Mouse (Mus musculus): ENCODE data around the gene Tiam1. TPM values are rescaled to one million over a fixed set of nuclear protein-coding genes. Genes with fewer than 3 reads are reported as not detected.

Gene Tiam1
- polyA plus RNA-seq, 1 experiment from 2014 or later, result 51.8 TPM

GRCm38 (mm10) chr16:89944604-89945283 lies 198.8 kb downstream of the Tiam1 start:
- peak overlapping the region; percentile 24 for H3K4me2 ChIP-seq
- H3K9ac ChIP-seq, result no peak overlapping the region
- no peaks in the 10 kb centered on the region for H3K9me3 ChIP-seq
- H3K27me3 ChIP-seq, result peaks cover 3% of the 10 kb centered on the region; the same call in 1 of the 2 replicates
- ATAC-seq (ENCODE audit: insufficient number of reproducible peaks, low FRiP score, low TSS enrichment, low read depth), result no peak
- no peak overlapping the region for H3K27ac ChIP-seq
- H3K4me1 ChIP-seq, result peaks cover 31% of the 10 kb centered on the region
- H3K4me3 ChIP-seq, result no peak overlapping the region
- 14% methylated on average over 19 of the region's 19 CpGs for WGBS
- H3K36me3 ChIP-seq, result no peaks in the 10 kb centered on the region

- Histone ChIP-seq H3K9ac (no peak overlapping the region), H3K4me1 (peaks cover 31% of the 10 kb centered on the region), H3K27ac (no peak overlapping the region), H3K4me2 (no peak overlapping the region), H3K9me3 (no peaks in the 10 kb centered on the region), H3K36me3 (no peaks in the 10 kb centered on the region), H3K4me3 (no peak overlapping the region), H3K27me3 (peaks cover 3% of the 10 kb centered on the region; the same call in 1 of the 2 replicates)
- ATAC-seq (ENCODE audit: insufficient number of reproducible peaks, low FRiP score, low TSS enrichment, low read depth), result no peak
- 28% methylated on average over 6 of the region's 6 CpGs for WGBS
Observed at GRCm38 (mm10) chr16:89944050-89944449, 199.5 kb downstream of the Tiam1 start.

GRCm38 (mm10) chr16:89943267-89943971 lies 200.2 kb downstream of the Tiam1 start:
- H3K27ac ChIP-seq, result no peak overlapping the region
- no peak overlapping the region for H3K4me2 ChIP-seq
- peaks cover 31% of the 10 kb centered on the region for H3K4me1 ChIP-seq
- H3K36me3 ChIP-seq, result no peaks in the 10 kb centered on the region
- WGBS, result 52% methylated on average over 19 of the region's 19 CpGs
- H3K9me3 ChIP-seq, result no peaks in the 10 kb centered on the region
- H3K27me3 ChIP-seq, result peaks cover 3% of the 10 kb centered on the region; the same call in 1 of the 2 replicates
- no peak overlapping the region for H3K9ac ChIP-seq
- ATAC-seq (ENCODE audit: insufficient number of reproducible peaks, low FRiP score, low TSS enrichment, low read depth), result no peak
- H3K4me3 ChIP-seq, result no peak overlapping the region

GRCm38 (mm10) chr16:89940696-89941095 lies 202.9 kb downstream of the Tiam1 start:
- H3K27me3 ChIP-seq, result peaks cover 3% of the 10 kb centered on the region; the same call in 1 of the 2 replicates
- WGBS, result 87% methylated on average over 8 of the region's 8 CpGs
- ATAC-seq (ENCODE audit: insufficient number of reproducible peaks, low FRiP score, low TSS enrichment, low read depth), result no peak
- no peak overlapping the region for H3K9ac ChIP-seq
- no peaks in the 10 kb centered on the region for H3K9me3 ChIP-seq
- H3K4me3 ChIP-seq, result no peak overlapping the region
- H3K36me3 ChIP-seq, result no peaks in the 10 kb centered on the region
- no peak overlapping the region for H3K27ac ChIP-seq
- peaks cover 25% of the 10 kb centered on the region for H3K4me1 ChIP-seq
- no peak overlapping the region for H3K4me2 ChIP-seq

GRCm38 (mm10) chr16:89938277-89938676 lies 205.3 kb downstream of the Tiam1 start:
- H3K4me2 ChIP-seq, result no peak overlapping the region

GRCm38 (mm10) chr16:89936571-89936970 lies 207.0 kb downstream of the Tiam1 start:
- Histone ChIP-seq H3K9ac (no peak overlapping the region), H3K27ac (no peak overlapping the region), H3K36me3 (no peaks in the 10 kb centered on the region), H3K4me2 (no peak overlapping the region), H3K4me1 (peaks cover 6% of the 10 kb centered on the region; the same call in 1 of the 2 replicates), H3K9me3 (no peaks in the 10 kb centered on the region), H3K4me3 (no peak overlapping the region), H3K27me3 (no peaks in the 10 kb centered on the region)
- 62% methylated on average over 6 of the region's 6 CpGs for WGBS
- no peak for ATAC-seq (ENCODE audit: insufficient number of reproducible peaks, low FRiP score, low TSS enrichment, low read depth)

More at GRCm38 (mm10) chr16:89938277-89938676, 205.3 kb downstream of the Tiam1 start:
- no peaks in the 10 kb centered on the region for H3K9me3 ChIP-seq
- ATAC-seq (ENCODE audit: insufficient number of reproducible peaks, low FRiP score, low TSS enrichment, low read depth), result no peak
- peaks cover 9% of the 10 kb centered on the region; the same call in 1 of the 2 replicates for H3K4me1 ChIP-seq
- H3K9ac ChIP-seq, result no peak overlapping the region
- no peaks in the 10 kb centered on the region for H3K36me3 ChIP-seq
- no peaks in the 10 kb centered on the region for H3K27me3 ChIP-seq
- 68% methylated on average over 7 of the region's 7 CpGs for WGBS
- no peak overlapping the region for H3K27ac ChIP-seq
- H3K4me3 ChIP-seq, result no peak overlapping the region

GRCm38 (mm10) chr16:89935398-89935797 lies 208.2 kb downstream of the Tiam1 start:
- H3K9ac ChIP-seq, result no peak overlapping the region
- H3K27ac ChIP-seq, result no peak overlapping the region
- H3K27me3 ChIP-seq, result no peaks in the 10 kb centered on the region
- no peak for ATAC-seq (ENCODE audit: insufficient number of reproducible peaks, low FRiP score, low TSS enrichment, low read depth)
- peaks cover 6% of the 10 kb centered on the region; the same call in 1 of the 2 replicates for H3K4me1 ChIP-seq
- H3K36me3 ChIP-seq, result no peaks in the 10 kb centered on the region
- WGBS, result 77% methylated on average over 12 of the region's 12 CpGs
- H3K4me2 ChIP-seq, result no peak overlapping the region
- H3K4me3 ChIP-seq, result no peak overlapping the region
- H3K9me3 ChIP-seq, result no peaks in the 10 kb centered on the region

GRCm38 (mm10) chr16:89934616-89935015 lies 209.0 kb downstream of the Tiam1 start:
- no peak overlapping the region for H3K9ac ChIP-seq
- no peaks in the 10 kb centered on the region for H3K9me3 ChIP-seq
- H3K27me3 ChIP-seq, result no peaks in the 10 kb centered on the region
- H3K4me3 ChIP-seq, result no peak overlapping the region
- H3K36me3 ChIP-seq, result no peaks in the 10 kb centered on the region
- no peak overlapping the region for H3K27ac ChIP-seq
- ATAC-seq (ENCODE audit: insufficient number of reproducible peaks, low FRiP score, low TSS enrichment, low read depth), result no peak
- WGBS, result 62% methylated on average over 10 of the region's 10 CpGs
- H3K4me1 ChIP-seq, result peaks cover 6% of the 10 kb centered on the region; the same call in 1 of the 2 replicates
- no peak overlapping the region for H3K4me2 ChIP-seq

- H3K4me1 ChIP-seq, result peaks cover 6% of the 10 kb centered on the region; the same call in 1 of the 2 replicates
- no peak overlapping the region for H3K4me2 ChIP-seq
- WGBS, result 52% methylated on average over 7 of the region's 7 CpGs
- ATAC-seq (ENCODE audit: insufficient number of reproducible peaks, low FRiP score, low TSS enrichment, low read depth), result no peak
- no peak overlapping the region for H3K9ac ChIP-seq
- H3K36me3 ChIP-seq, result no peaks in the 10 kb centered on the region
- no peak overlapping the region for H3K4me3 ChIP-seq
- no peaks in the 10 kb centered on the region for H3K9me3 ChIP-seq
- no peak overlapping the region for H3K27ac ChIP-seq
- H3K27me3 ChIP-seq, result no peaks in the 10 kb centered on the region
Observed at GRCm38 (mm10) chr16:89933976-89934375, 209.6 kb downstream of the Tiam1 start.

- Histone ChIP-seq H3K4me2 (no peak overlapping the region), H3K9ac (no peak overlapping the region), H3K4me3 (no peak overlapping the region), H3K4me1 (peaks cover 13% of the 10 kb centered on the region; the same call in 1 of the 2 replicates), H3K36me3 (no peaks in the 10 kb centered on the region), H3K9me3 (no peaks in the 10 kb centered on the region), H3K27ac (no peak overlapping the region), H3K27me3 (no peaks in the 10 kb centered on the region)
- no peak for ATAC-seq (ENCODE audit: insufficient number of reproducible peaks, low FRiP score, low TSS enrichment, low read depth)
- 78% methylated on average over 7 of the region's 7 CpGs for WGBS
Observed at GRCm38 (mm10) chr16:89928611-89929010, 215.0 kb downstream of the Tiam1 start.

- H3K9ac ChIP-seq, result no peak overlapping the region
- H3K27me3 ChIP-seq, result no peaks in the 10 kb centered on the region
- H3K36me3 ChIP-seq, result no peaks in the 10 kb centered on the region
- no peak for ATAC-seq (ENCODE audit: insufficient number of reproducible peaks, low FRiP score, low TSS enrichment, low read depth)
- H3K4me3 ChIP-seq, result no peak overlapping the region
- no peak overlapping the region for H3K4me2 ChIP-seq
- peaks cover 12% of the 10 kb centered on the region; the same call in 1 of the 2 replicates for H3K4me1 ChIP-seq
- WGBS, result 42% methylated on average over 14 of the region's 14 CpGs
- no peaks in the 10 kb centered on the region for H3K9me3 ChIP-seq
- peak overlapping the region; percentile 2; the same call in 1 of the 2 replicates for H3K27ac ChIP-seq
Observed at GRCm38 (mm10) chr16:89924249-89924890, 219.2 kb downstream of the Tiam1 start.

GRCm38 (mm10) chr16:89923311-89923710 lies 220.3 kb downstream of the Tiam1 start:
- no peak overlapping the region for H3K4me2 ChIP-seq
- no peak overlapping the region for H3K27ac ChIP-seq
- no peaks in the 10 kb centered on the region for H3K36me3 ChIP-seq
- no peak overlapping the region for H3K9ac ChIP-seq
- peaks cover 18% of the 10 kb centered on the region for H3K4me1 ChIP-seq
- H3K9me3 ChIP-seq, result no peaks in the 10 kb centered on the region
- WGBS, result 83% methylated on average over 8 of the region's 8 CpGs
- H3K4me3 ChIP-seq, result no peak overlapping the region
- H3K27me3 ChIP-seq, result no peaks in the 10 kb centered on the region
- no peak for ATAC-seq (ENCODE audit: insufficient number of reproducible peaks, low FRiP score, low TSS enrichment, low read depth)

All from limb, embryonic 15.5 days (tissue).